Mouse (Mus musculus): ENCODE measurements around the gene Gtpbp2. TPM values are rescaled to one million over a fixed set of nuclear protein-coding genes. Genes with fewer than 3 reads are reported as not detected.

Gene Gtpbp2
- polyA plus RNA-seq, 1 experiment from 2014 or later, result 41.1 TPM

- H3K4me3 ChIP-seq, result no peak overlapping the region
- no peak overlapping the region for H3K9ac ChIP-seq
- no peak for ATAC-seq (ENCODE audit: low FRiP score, low read depth)
- no peaks in the 10 kb centered on the region for H3K4me1 ChIP-seq (replicated peaks)
- no peaks in the 10 kb centered on the region for H3K27me3 ChIP-seq
- WGBS, result 74% methylated on average over 3 of the region's 3 CpGs
- H3K27ac ChIP-seq (replicated peaks), result no peak overlapping the region
- H3K36me3 ChIP-seq, result peaks cover 73% of the 10 kb centered on the region
- H3K9me3 ChIP-seq, result no peaks in the 10 kb centered on the region
- H3K4me2 ChIP-seq, result no peak overlapping the region
Observed at GRCm38 (mm10) chr17:46170538-46170937, 9.7 kb downstream of the Gtpbp2 start.

- Histone ChIP-seq H3K4me2 (no peak overlapping the region), H3K27me3 (no peaks in the 10 kb centered on the region), H3K27ac (replicated peaks) (no peak overlapping the region), H3K4me3 (no peak overlapping the region), H3K4me1 (replicated peaks) (no peaks in the 10 kb centered on the region), H3K9me3 (no peaks in the 10 kb centered on the region), H3K9ac (no peak overlapping the region), H3K36me3 (peaks cover 85% of the 10 kb centered on the region)
- ATAC-seq (ENCODE audit: low FRiP score, low read depth), result no peak
- WGBS, result 88% methylated on average over 4 of the region's 4 CpGs
Observed at GRCm38 (mm10) chr17:46182273-46182672, 21.4 kb downstream of the Gtpbp2 start.

GRCm38 (mm10) chr17:46188829-46189228 lies 28.0 kb downstream of the Gtpbp2 start:
- WGBS, result 97% methylated on average over 2 of the region's 2 CpGs
- no peak overlapping the region for H3K9ac ChIP-seq
- ATAC-seq (ENCODE audit: low FRiP score, low read depth), result no peak
- H3K4me1 ChIP-seq (replicated peaks), result no peaks in the 10 kb centered on the region
- H3K9me3 ChIP-seq, result no peaks in the 10 kb centered on the region
- H3K27me3 ChIP-seq, result no peaks in the 10 kb centered on the region
- no peak overlapping the region for H3K4me3 ChIP-seq
- peaks cover 66% of the 10 kb centered on the region for H3K36me3 ChIP-seq
- H3K4me2 ChIP-seq, result no peak overlapping the region
- H3K27ac ChIP-seq (replicated peaks), result no peak overlapping the region

- no peak for ATAC-seq (ENCODE audit: low FRiP score, low read depth)
- peaks cover 42% of the 10 kb centered on the region for H3K4me1 ChIP-seq (replicated peaks)
- H3K36me3 ChIP-seq, result peaks cover 29% of the 10 kb centered on the region
- H3K9me3 ChIP-seq, result no peaks in the 10 kb centered on the region
- H3K4me3 ChIP-seq, result peak overlapping the region; percentile 83; the same call in 1 of the 2 replicates
- peak overlapping the region; percentile 88 for H3K4me2 ChIP-seq
- H3K27ac ChIP-seq (replicated peaks), result no peak overlapping the region
- WGBS, result 56% methylated on average over 6 of the region's 6 CpGs
- no peaks in the 10 kb centered on the region for H3K27me3 ChIP-seq
- no peak overlapping the region for H3K9ac ChIP-seq
Observed at GRCm38 (mm10) chr17:46201151-46201550, 40.3 kb downstream of the Gtpbp2 start.

- Histone ChIP-seq H3K4me1 (replicated peaks) (peaks cover 42% of the 10 kb centered on the region), H3K27ac (replicated peaks) (peak within 1 kb of the TSS; percentile 83), H3K9ac (peak within 1 kb of the TSS; percentile 72), H3K4me2 (peak within 1 kb of the TSS; percentile 88), H3K9me3 (no peaks in the 10 kb centered on the region), H3K36me3 (peaks cover 29% of the 10 kb centered on the region), H3K27me3 (no peaks in the 10 kb centered on the region), H3K4me3 (peak within 1 kb of the TSS; percentile 83)
- peak; percentile 96 for ATAC-seq (ENCODE audit: low FRiP score, low read depth)
- WGBS, result under 1% methylated on average over 62 of the region's 66 CpGs
Observed at GRCm38 (mm10) chr17:46202421-46203071, 41.7 kb downstream of the Gtpbp2 start, which contains the start of the genes Polh and Xpo5. Gene Polh, minus strand, starts transcription at chr17:46202645. Gene Xpo5, plus strand, starts transcription at chr17:46202782.

GRCm38 (mm10) chr17:46203078-46203477 lies 42.2 kb downstream of the Gtpbp2 start:
- H3K4me3 ChIP-seq, result peak overlapping the region; percentile 83
- peaks cover 29% of the 10 kb centered on the region for H3K36me3 ChIP-seq
- H3K4me1 ChIP-seq (replicated peaks), result peaks cover 42% of the 10 kb centered on the region
- H3K9ac ChIP-seq, result peak overlapping the region; percentile 72
- peak; percentile 49; the same call in 1 of the 2 replicates for ATAC-seq (ENCODE audit: low FRiP score, low read depth)
- no peaks in the 10 kb centered on the region for H3K9me3 ChIP-seq
- H3K4me2 ChIP-seq, result peak overlapping the region; percentile 88
- WGBS, result under 1% methylated on average over 20 of the region's 20 CpGs
- H3K27me3 ChIP-seq, result no peaks in the 10 kb centered on the region
- H3K27ac ChIP-seq (replicated peaks), result peak overlapping the region; percentile 77

GRCm38 (mm10) chr17:46206676-46207075 lies 45.8 kb downstream of the Gtpbp2 start:
- peaks cover 54% of the 10 kb centered on the region for H3K36me3 ChIP-seq
- peaks cover 22% of the 10 kb centered on the region for H3K4me1 ChIP-seq (replicated peaks)
- H3K27ac ChIP-seq (replicated peaks), result no peak overlapping the region
- no peak overlapping the region for H3K4me3 ChIP-seq
- H3K9ac ChIP-seq, result no peak overlapping the region
- no peak overlapping the region for H3K4me2 ChIP-seq
- no peaks in the 10 kb centered on the region for H3K27me3 ChIP-seq
- no peak for ATAC-seq (ENCODE audit: low FRiP score, low read depth)
- H3K9me3 ChIP-seq, result no peaks in the 10 kb centered on the region

GRCm38 (mm10) chr17:46210550-46210949 lies 49.7 kb downstream of the Gtpbp2 start:
- no peaks in the 10 kb centered on the region for H3K9me3 ChIP-seq
- H3K27ac ChIP-seq (replicated peaks), result no peak overlapping the region
- no peak overlapping the region for H3K4me2 ChIP-seq
- peaks cover 85% of the 10 kb centered on the region for H3K36me3 ChIP-seq
- no peaks in the 10 kb centered on the region for H3K4me1 ChIP-seq (replicated peaks)
- H3K27me3 ChIP-seq, result no peaks in the 10 kb centered on the region
- no peak overlapping the region for H3K9ac ChIP-seq
- H3K4me3 ChIP-seq, result no peak overlapping the region
- no peak for ATAC-seq (ENCODE audit: low FRiP score, low read depth)
- WGBS, result 97% methylated on average over 3 of the region's 3 CpGs

Other genes with a start within 250 kb of the Gtpbp2 start
- 4.4 and 4.6 TPM in 2 replicates for gene Vegfa, start 128.7 kb upstream of the Gtpbp2 start, polyA plus RNA-seq (2015; fragmentation: Nextera tagmentation; extraction: Ambion mirVana)
- 145 and 154 TPM in 2 replicates for gene Mrps18a, start 50.0 kb upstream of the Gtpbp2 start, polyA plus RNA-seq (2015; fragmentation: Nextera tagmentation; extraction: Ambion mirVana)
- 50.0 and 50.3 TPM in 2 replicates for gene Rsph9, start 16.8 kb upstream of the Gtpbp2 start, polyA plus RNA-seq (2015; fragmentation: Nextera tagmentation; extraction: Ambion mirVana)
- 22.9 and 24.2 TPM in 2 replicates for gene Mad2l1bp, start 7.5 kb upstream of the Gtpbp2 start, polyA plus RNA-seq (2015; fragmentation: Nextera tagmentation; extraction: Ambion mirVana)
- 7.4 and 7.9 TPM in 2 replicates for gene Polh, start 41.6 kb downstream of the Gtpbp2 start, polyA plus RNA-seq (2015; fragmentation: Nextera tagmentation; extraction: Ambion mirVana)
- gene Xpo5, start 41.8 kb downstream of the Gtpbp2 start, polyA plus RNA-seq (2015; fragmentation: Nextera tagmentation; extraction: Ambion mirVana), result 34.5 and 36.0 TPM in 2 replicates
- 72.4 and 74.0 TPM in 2 replicates for gene Polr1c, start 87.0 kb downstream of the Gtpbp2 start, polyA plus RNA-seq (2015; fragmentation: Nextera tagmentation; extraction: Ambion mirVana)
- 88.9 and 99.6 TPM in 2 replicates for gene Yipf3, start 87.0 kb downstream of the Gtpbp2 start, polyA plus RNA-seq (2015; fragmentation: Nextera tagmentation; extraction: Ambion mirVana)
- gene Lrrc73, start 92.5 kb downstream of the Gtpbp2 start, polyA plus RNA-seq (2015; fragmentation: Nextera tagmentation; extraction: Ambion mirVana), result 14.9 and 18.5 TPM in 2 replicates
- gene Tjap1, start 122.0 kb downstream of the Gtpbp2 start, polyA plus RNA-seq (2015; fragmentation: Nextera tagmentation; extraction: Ambion mirVana), result 30.3 and 34.0 TPM in 2 replicates
- 22.3 and 25.5 TPM in 2 replicates for gene Dlk2, start 136.4 kb downstream of the Gtpbp2 start, polyA plus RNA-seq (2015; fragmentation: Nextera tagmentation; extraction: Ambion mirVana)
- 9.1 and 9.6 TPM in 2 replicates for gene Abcc10, start 167.3 kb downstream of the Gtpbp2 start, polyA plus RNA-seq (2015; fragmentation: Nextera tagmentation; extraction: Ambion mirVana)
- gene Zfp318, start 222.7 kb downstream of the Gtpbp2 start, polyA plus RNA-seq (2015; fragmentation: Nextera tagmentation; extraction: Ambion mirVana), result 18.3 and 20.4 TPM in 2 replicates